Mouse (Mus musculus) stomach, postnatal 0 days (tissue): Measurements from ENCODE around the gene E130308A19Rik. TPM values are rescaled to one million over a fixed set of nuclear protein-coding genes. Genes with fewer than 3 reads are reported as not detected.

Experiments
- ATAC-seq: fragments of 200-750 bp; cut with Nextera tagmentation; 2 replicates; pipeline ENCODE4 v1.8.0; 2017; ENCODE audit not compliant: low FRiP score, low TSS enrichment
- DNase-seq: peaks from one replicate; pipeline ENCODE4 v3.0.0-alpha.2; 2016; ENCODE audit warnings: low spot score
- H3K27ac ChIP-seq: fragments of 300-500 bp; sonication (generic); replicated peaks from 2 replicates; pipeline ENCODE4 v1.5.1; 2014; ENCODE audit warnings: mild to moderate bottlenecking, control low read depth
- H3K27me3 ChIP-seq: fragments of 300-500 bp; sonication (generic); 2 replicates; pipeline ENCODE4 v1.6.1; 2014; ENCODE audit warnings: low read length; ENCODE audit not compliant: control insufficient read depth, insufficient read depth
- H3K36me3 ChIP-seq: fragments of 300-500 bp; sonication (generic); 2 replicates; pipeline ENCODE4 v1.6.1; 2014; ENCODE audit warnings: low read length, mixed read lengths; ENCODE audit not compliant: control insufficient read depth, insufficient read depth
- H3K4me1 ChIP-seq: fragments of 300-500 bp; sonication (generic); replicated peaks from 2 replicates; pipeline ENCODE4 v1.6.1; 2014; ENCODE audit warnings: antibody characterized with exemption; ENCODE audit not compliant: control insufficient read depth, insufficient read depth
- H3K4me2 ChIP-seq: fragments of 300-500 bp; sonication (generic); replicated peaks from 2 replicates; pipeline ENCODE4 v1.6.1; 2014; ENCODE audit warnings: low read depth, mild to moderate bottlenecking, control low read depth, moderate library complexity
- H3K4me3 ChIP-seq: fragments of 300-500 bp; sonication (generic); 2 replicates; pipeline ENCODE4 v1.5.1; 2014; ENCODE audit warnings: low read depth, low read length, control low read depth
- H3K9ac ChIP-seq: fragments of 300-500 bp; sonication (generic); 2 replicates; pipeline ENCODE4 v1.6.1; 2014; ENCODE audit warnings: mild to moderate bottlenecking, low read length, control low read depth, mixed read lengths
- H3K9me3 ChIP-seq: fragments of 300-500 bp; sonication (generic); 2 replicates; pipeline ENCODE4 v1.6.1; 2016; ENCODE audit warnings: low read length; ENCODE audit not compliant: control insufficient read depth
- CTCF ChIP-seq: IDR thresholded peaks from 2 replicates; pipeline ENCODE4 v1.5.1; 2016; ENCODE audit warnings: antibody characterized with exemption, low read depth, mild to moderate bottlenecking, moderate library complexity
- EP300 ChIP-seq: optimal IDR thresholded peaks from 2 replicates; pipeline ENCODE3; 2016; ENCODE audit warnings: antibody characterized with exemption
- WGBS: fragments of 180-500 bp; shearing (Covaris S2); extraction: QIAGEN DNeasy Blood & Tissue Kit; methylation state at CpG from one replicate; pipeline ENCODE4 v1.1.7; 2014; 5-methylcytosine and 5-hydroxymethylcytosine counted together
- polyA plus RNA-seq: library from polyadenylated mRNA; unstranded; fragments of >200 nt; fragmentation: Nextera tagmentation; extraction: Ambion mirVana; gene quantifications from 2 replicates; pipeline ENCODE4 v1.2.1, GENCODE M21; 2015

E130308A19Rik gene
- polyA plus RNA-seq, 1 experiment from 2014 or later, result 8.3 TPM

GRCm38 (mm10) chr4:59805968-59806878 lies 180.2 kb downstream of the E130308A19Rik start:
- no peaks in the 10 kb centered on the region for H3K4me1 ChIP-seq
- no peaks in the 10 kb centered on the region for H3K9me3 ChIP-seq
- peak overlapping the region; percentile 75 for H3K27ac ChIP-seq

GRCm38 (mm10) chr4:59806879-59807195 lies 180.8 kb downstream of the E130308A19Rik start:
- no peak for ATAC-seq
- Histone ChIP-seq H3K4me2 (peak overlapping the region; percentile 100), H3K36me3 (no peaks in the 10 kb centered on the region), H3K27me3 (no peaks in the 10 kb centered on the region), H3K4me3 (peak overlapping the region; percentile 94), H3K9me3 (no peaks in the 10 kb centered on the region), H3K9ac (peak overlapping the region; percentile 81), H3K27ac (no peak overlapping the region), H3K4me1 (no peaks in the 10 kb centered on the region)
- no peak for DNase-seq
- TF ChIP-seq CTCF (no peak), EP300 (no peak)
- WGBS, result 12% methylated on average over 9 of the region's 9 CpGs

More at GRCm38 (mm10) chr4:59805968-59806878, 180.2 kb downstream of the E130308A19Rik start:
- H3K4me3 ChIP-seq, result peak overlapping the region; percentile 94
- H3K9ac ChIP-seq, result peak overlapping the region; percentile 81
- TF ChIP-seq CTCF, result 0 out of 2 replicates have a peak, but pooled peaks have one; percentile 0
- TF ChIP-seq EP300, result no peak
- ATAC-seq (peak; percentile 29; the same call in 1 of the 2 replicates), DNase-seq (peak; percentile 24)
- WGBS, result under 1% methylated on average over 51 of the region's 58 CpGs
- H3K36me3 ChIP-seq, result no peaks in the 10 kb centered on the region
- peak overlapping the region; percentile 100 for H3K4me2 ChIP-seq
- no peaks in the 10 kb centered on the region for H3K27me3 ChIP-seq

GRCm38 (mm10) chr4:59807521-59807920 lies 181.5 kb downstream of the E130308A19Rik start:
- no peak overlapping the region for H3K4me3 ChIP-seq
- H3K4me1 ChIP-seq, result no peaks in the 10 kb centered on the region
- no peak overlapping the region for H3K4me2 ChIP-seq
- H3K36me3 ChIP-seq, result no peaks in the 10 kb centered on the region
- no peak overlapping the region for H3K9ac ChIP-seq
- no peak for ATAC-seq
- DNase-seq, result no peak
- H3K9me3 ChIP-seq, result no peaks in the 10 kb centered on the region
- TF ChIP-seq EP300, result no peak
- TF ChIP-seq CTCF, result no peak
- 80% methylated on average over 2 of the region's 2 CpGs for WGBS
- no peak overlapping the region for H3K27ac ChIP-seq
- H3K27me3 ChIP-seq, result no peaks in the 10 kb centered on the region

- DNase-seq, result peak; percentile 36
- Histone ChIP-seq H3K4me3 (no peak overlapping the region), H3K27ac (no peak overlapping the region), H3K9ac (no peak overlapping the region), H3K4me2 (no peak overlapping the region), H3K9me3 (no peaks in the 10 kb centered on the region), H3K36me3 (no peaks in the 10 kb centered on the region), H3K4me1 (no peaks in the 10 kb centered on the region), H3K27me3 (no peaks in the 10 kb centered on the region)
- WGBS, result 74% methylated on average over 5 of the region's 5 CpGs
- no peak for ATAC-seq
- peak; percentile 57 for TF ChIP-seq CTCF
- TF ChIP-seq EP300, result no peak
These were observed 182.4 kb downstream of the E130308A19Rik start for GRCm38 (mm10) chr4:59808396-59808795.

Other genes starting within 250 kb of the E130308A19Rik start
- gene Susd1, start 187.6 kb upstream of the E130308A19Rik start, polyA plus RNA-seq, result 3.2 and 3.4 TPM in 2 replicates
- 34.3 and 34.8 TPM in 2 replicates for gene Ptbp3, start 76.8 kb upstream of the E130308A19Rik start, polyA plus RNA-seq
- gene Hsdl2, start 44.6 kb upstream of the E130308A19Rik start, polyA plus RNA-seq, result 47.8 and 49.4 TPM in 2 replicates
- 22.2 and 23.5 TPM in 2 replicates for gene Inip, start 175.4 kb downstream of the E130308A19Rik start, polyA plus RNA-seq
- 3.0 and 3.5 TPM in 2 replicates for gene Snx30, start 179.6 kb downstream of the E130308A19Rik start, polyA plus RNA-seq